Mouse (Mus musculus) adrenal gland, postnatal 14 days (tissue): ENCODE measurements around the gene Miox. TPM values are rescaled to one million over a fixed set of nuclear protein-coding genes. Genes with fewer than 3 reads are reported as not detected.
A peak's percentile ranks its signal among the peaks of the same experiment; 100 is the strongest.

Source experiments
- DNase-seq: peaks from one replicate; pipeline ENCODE4 v3.0.0; 2021; ENCODE audit warnings: mixed read lengths
- microRNA-seq, 2 experiments: library from miRNA; unstranded; fragments of <30 nt; microRNA quantifications; one replicate each; pipeline ENCODE4 v1.2.0; 2021
- total RNA-seq: library from RNA; stranded (reverse); gene quantifications from 2 replicates; pipeline ENCODE4 v1.2.3, GENCODE M21; 2021

Miox gene
- total RNA-seq, 1 experiment from 2014 or later, result not detected

- DNase-seq, result no peak
These were observed 37.9 kb downstream of the Miox start for GRCm38 (mm10) chr15:89372068-89372467.

GRCm38 (mm10) chr15:89372536-89372935 is 38.3 kb downstream of the Miox start:
- no peak for DNase-seq

GRCm38 (mm10) chr15:89373027-89373761 is 39.0 kb downstream of the Miox start:
- DNase-seq, result peak; percentile 93

DNA sequence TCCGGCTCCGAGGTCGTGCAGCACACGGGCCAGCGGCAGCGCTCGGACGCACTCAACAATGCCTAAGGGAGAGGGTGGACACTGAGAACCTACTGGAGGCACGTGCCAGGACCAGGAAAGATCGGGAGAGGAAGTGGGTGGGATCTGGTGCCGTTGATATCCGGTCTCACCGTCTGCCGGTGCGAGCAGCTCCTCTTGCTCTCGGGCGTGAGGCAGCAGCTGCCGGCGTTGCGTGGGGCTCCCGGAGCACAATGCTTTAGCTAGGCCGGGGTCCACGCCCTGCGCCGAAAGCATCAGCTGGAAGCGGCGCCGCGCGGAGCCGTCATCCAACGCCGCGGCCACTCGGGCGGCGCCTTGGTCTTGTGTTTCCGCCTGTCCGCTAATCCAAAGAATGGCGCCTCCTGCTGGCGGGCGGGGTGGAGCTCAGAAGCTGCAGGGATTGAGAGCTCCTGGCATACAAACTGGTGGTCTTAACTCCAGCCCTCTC is 39.6 kb downstream of the Miox start, which contains the start of gene Sco2:
Sco2 (minus strand) TSS at position 85 of the 487 bp plus-strand sequence.
- peak; percentile 97 for DNase-seq

DNA sequence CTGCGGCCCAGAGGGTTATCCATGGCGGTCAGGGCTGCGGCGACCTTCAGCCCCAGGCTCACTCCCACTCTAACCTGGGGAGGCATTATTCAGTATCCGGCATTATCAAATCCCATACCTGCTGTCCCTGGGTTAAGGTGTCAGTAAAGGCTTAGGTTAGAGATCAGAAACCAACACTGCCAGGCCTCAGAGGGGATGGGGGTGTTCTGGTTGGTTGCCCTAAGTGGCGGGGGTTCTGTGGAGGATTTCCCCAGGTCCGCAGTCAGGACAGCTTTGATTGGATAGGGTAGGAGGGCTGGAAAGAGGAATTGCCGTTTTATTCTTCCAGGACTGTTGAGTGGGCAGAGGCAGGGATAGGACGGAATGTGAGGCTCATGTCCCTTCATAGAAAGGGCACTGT is 40.1 kb downstream of the Miox start:
- no peak for DNase-seq

- DNase-seq, result no peak
These were observed 40.8 kb downstream of the Miox start for GRCm38 (mm10) chr15:89374801-89375534.

DNA sequence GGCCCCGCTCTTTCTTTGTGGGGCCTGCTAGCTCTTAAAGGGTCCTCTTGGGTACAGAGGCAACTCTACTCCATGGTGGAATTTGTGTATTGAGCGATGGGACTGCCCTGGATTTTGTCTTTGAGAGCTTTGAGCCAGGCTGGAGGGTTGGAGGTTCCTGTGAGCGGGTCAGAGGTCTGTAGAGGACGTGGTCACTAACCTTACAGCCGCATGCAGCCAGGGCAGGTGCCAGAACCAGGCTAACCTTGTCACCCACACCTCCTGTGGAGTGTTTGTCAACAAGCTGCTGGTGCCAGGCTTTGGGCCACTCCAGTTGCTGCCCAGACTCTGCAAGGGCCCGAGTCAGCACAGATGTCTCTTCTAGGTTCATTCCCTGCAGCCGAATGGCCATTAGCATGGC is 41.8 kb downstream of the Miox start:
- no peak for DNase-seq

DNA sequence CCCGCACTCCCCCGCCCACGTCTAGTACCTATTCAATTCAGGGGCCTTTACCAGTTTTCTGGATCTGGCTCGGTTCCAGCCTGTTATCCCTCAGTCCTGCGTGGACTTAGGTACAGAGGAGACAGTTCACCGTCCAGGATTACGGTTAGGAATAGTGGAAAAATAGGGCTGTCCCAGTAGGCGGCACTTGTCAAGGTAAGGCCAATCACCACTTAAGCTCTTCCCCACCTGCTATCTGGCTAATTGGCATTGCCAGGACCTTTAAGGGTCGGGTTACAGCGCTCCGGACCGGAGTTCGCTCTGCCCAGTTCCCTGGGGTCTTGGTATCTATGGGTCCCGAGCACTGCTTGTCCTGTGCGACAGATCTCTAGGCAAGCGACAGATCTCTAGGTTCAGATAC is 42.8 kb downstream of the Miox start, which contains the start of gene Tymp:
Tymp (minus strand) TSS at position 83 of the 400 bp plus-strand sequence.
- no peak for DNase-seq

DNA sequence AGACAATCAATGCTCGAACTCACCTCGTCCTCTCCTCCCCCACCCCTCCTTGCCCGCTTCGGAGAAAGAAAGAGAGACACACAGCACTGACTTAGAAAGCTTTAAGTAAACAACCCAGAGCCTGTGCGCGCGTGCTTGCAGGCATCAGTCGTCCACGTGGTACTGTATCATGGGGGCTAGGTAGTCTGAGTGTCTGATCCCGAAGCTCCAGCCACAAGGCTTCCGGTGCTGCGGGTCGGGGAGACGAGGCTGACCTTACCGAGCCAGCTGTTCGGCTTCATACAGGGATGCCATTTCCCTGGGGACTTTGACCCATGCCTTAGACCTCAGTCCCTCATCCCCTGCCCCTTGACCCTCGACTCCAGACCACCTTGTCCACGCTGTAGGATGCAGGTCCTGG is 43.2 kb downstream of the Miox start:
- DNase-seq, result no peak

DNA sequence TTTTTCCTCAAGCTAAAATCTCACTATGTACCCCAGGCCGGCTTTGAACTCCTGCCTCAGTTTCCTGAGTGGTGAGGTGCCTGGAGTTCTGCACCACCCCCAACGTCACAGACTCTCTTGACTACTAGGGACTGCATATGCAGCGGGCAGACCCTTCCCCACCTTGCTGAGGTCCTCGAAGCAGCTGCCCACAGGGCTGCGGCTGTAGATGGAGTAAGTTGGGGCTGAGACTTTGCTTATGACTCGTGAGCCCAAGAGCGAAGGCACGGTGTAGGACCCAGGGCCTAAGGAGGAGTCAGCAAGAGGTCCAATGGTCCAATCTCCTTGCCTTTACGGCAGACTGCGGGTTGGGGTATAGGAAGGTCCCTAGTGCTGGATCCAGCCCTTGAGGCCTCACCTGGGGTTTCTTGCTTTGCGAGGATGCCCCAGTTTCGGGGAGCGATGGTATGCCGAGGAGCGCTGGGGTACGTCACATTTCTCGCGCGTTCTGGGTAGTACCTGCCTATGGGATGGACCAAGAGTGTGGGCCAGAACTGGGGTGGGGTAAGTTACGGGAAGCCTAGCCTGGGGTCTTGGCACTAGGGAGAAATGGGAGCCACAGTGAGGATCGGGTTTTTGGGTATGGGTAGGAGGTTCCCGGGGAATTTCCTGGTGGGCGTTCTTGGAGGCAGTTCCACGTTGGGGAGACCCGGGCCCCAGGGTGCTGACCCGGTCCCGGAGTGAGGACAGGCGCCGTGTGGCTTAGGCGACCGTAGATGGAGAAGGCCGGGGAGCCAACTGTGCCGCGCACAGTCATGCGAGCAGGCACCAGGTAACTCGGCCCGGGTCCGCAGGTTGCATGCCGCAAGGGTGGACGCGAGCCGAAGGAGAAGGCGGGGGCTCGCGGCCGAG is 44.0 kb downstream of the Miox start:
- DNase-seq, result no peak

DNA sequence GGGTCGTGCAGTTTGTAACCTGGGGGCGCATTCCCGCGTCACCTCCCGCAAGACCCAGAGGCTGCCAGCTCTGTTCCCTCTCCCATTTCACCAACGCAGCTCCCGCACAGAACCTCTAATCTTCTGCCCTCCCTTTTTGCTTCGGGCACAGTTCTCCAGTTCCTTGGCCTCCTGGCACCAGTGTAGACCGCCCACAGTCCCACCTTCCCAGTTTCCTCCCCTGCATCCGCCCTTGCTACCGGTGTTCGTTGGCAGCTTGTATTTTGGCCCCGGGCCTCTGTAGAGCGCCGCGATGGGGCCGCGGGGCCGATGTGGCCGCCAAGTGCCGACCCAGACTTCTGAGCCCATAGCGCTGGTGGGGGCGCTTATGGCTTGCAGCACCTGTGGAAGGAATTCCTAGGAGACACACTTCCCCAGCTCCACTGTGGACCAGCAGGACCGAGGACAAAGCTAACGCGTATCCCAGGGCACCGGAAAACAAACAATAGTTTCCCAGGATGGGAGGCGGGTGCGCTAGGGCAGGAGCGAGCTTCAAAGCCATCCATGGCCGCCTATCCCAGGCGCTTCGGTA is 44.7 kb downstream of the Miox start, which contains the start of gene Odf3b:
Odf3b (minus strand) TSS at position 452 of the 571 bp plus-strand sequence.
- peak; percentile 57 for DNase-seq

DNA sequence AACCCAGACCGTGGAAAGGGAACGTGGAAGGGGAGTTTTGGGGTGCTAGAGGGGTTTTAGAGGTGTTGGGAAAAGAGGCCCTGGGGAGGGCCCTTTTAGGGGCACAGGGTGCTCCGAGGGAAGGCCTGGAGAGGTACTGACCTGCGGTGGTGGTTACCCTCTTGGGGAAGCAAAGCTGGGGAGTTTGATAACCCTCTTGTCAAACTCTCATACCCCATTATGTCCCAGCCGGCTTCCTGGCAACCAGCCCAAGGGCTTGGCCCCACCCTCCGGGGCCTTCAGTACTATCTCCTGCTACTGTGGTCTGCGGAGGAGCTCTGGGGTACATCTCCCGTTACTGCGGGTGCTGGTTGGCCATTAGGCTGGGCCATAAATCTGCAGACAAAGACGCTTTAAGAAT is 45.2 kb downstream of the Miox start:
- no peak for DNase-seq

- no peak for DNase-seq
These were observed 50.4 kb downstream of the Miox start, which contains the start of gene Klhdc7b for GRCm38 (mm10) chr15:89384617-89385016. TSS of gene Klhdc7b (plus strand) at chr15:89384917.

Small RNA genes within 50 kb of the gene (microRNA-seq; reads per million reads assigned to microRNA genes)
- 0.38 to 2.6 reads per million in 2 experiments for gene Mir6959

Other genes with a start within 250 kb of the Miox start
- 29.3 and 35.4 TPM in 2 replicates for gene Selenoo, start 245.3 kb upstream of the Miox start, total RNA-seq
- 13.3 and 15.7 TPM in 2 replicates for gene Tubgcp6, start 211.3 kb upstream of the Miox start, total RNA-seq
- gene Hdac10, start 205.7 kb upstream of the Miox start, total RNA-seq, result 11.9 and 13.2 TPM in 2 replicates
- gene Mapk12, start 193.7 kb upstream of the Miox start, total RNA-seq, result 8.6 and 9.6 TPM in 2 replicates
- 5.3 and 6.4 TPM in 2 replicates for gene Mapk11, start 184.8 kb upstream of the Miox start, total RNA-seq
- 83.2 and 110 TPM in 2 replicates for gene Plxnb2, start 153.6 kb upstream of the Miox start, total RNA-seq
- 5.0 and 6.2 TPM in 2 replicates for gene Dennd6b, start 137.9 kb upstream of the Miox start, total RNA-seq
- gene Ppp6r2, start 122.8 kb upstream of the Miox start, total RNA-seq, result 41.1 and 52.4 TPM in 2 replicates
- gene Sbf1, start 19.1 kb upstream of the Miox start, total RNA-seq, result 74.0 and 99.4 TPM in 2 replicates
- not detected in 2 replicates for gene Adm2, start 11.7 kb upstream of the Miox start, total RNA-seq
- gene Lmf2, start 21.3 kb downstream of the Miox start, total RNA-seq, result 43.2 and 44.6 TPM in 2 replicates
- 83.3 and 85.8 TPM in 2 replicates for gene Ncaph2, start 21.3 kb downstream of the Miox start, total RNA-seq
- gene Sco2, start 39.4 kb downstream of the Miox start, total RNA-seq, result 39.5 and 43.5 TPM in 2 replicates
- gene Tymp, start 42.6 kb downstream of the Miox start, total RNA-seq, result 0.68 and 4.5 TPM in 2 replicates
- gene Odf3b, start 44.9 kb downstream of the Miox start, total RNA-seq, result 0.53 and 1.5 TPM in 2 replicates
- not detected in 2 replicates for gene Klhdc7b, start 50.5 kb downstream of the Miox start, total RNA-seq
- not detected in 2 replicates for gene Syce3, start 76.1 kb downstream of the Miox start, total RNA-seq
- gene Cpt1b, start 91.5 kb downstream of the Miox start, total RNA-seq, result 525 and 569 TPM in 2 replicates
- 2.5 TPM in 2 replicates for gene C730034F03Rik, start 95.2 kb downstream of the Miox start, total RNA-seq
- gene Gm44502, start 95.3 kb downstream of the Miox start, total RNA-seq, result 11.0 and 11.5 TPM in 2 replicates
- gene Chkb, start 95.5 kb downstream of the Miox start, total RNA-seq, result 98.6 and 101 TPM in 2 replicates
- gene Mapk8ip2, start 119.5 kb downstream of the Miox start, total RNA-seq, result 8.0 and 9.1 TPM in 2 replicates
- 23.3 and 26.9 TPM in 2 replicates for gene Arsa, start 143.0 kb downstream of the Miox start, total RNA-seq
- 57.8 and 71.6 TPM in 2 replicates for gene Shank3, start 165.2 kb downstream of the Miox start, total RNA-seq
- gene Acr, start 233.9 kb downstream of the Miox start, total RNA-seq, result 0.48 and 0.75 TPM in 2 replicates